Mouse (Mus musculus) neural tube, embryonic 14.5 days (tissue): Measurements from ENCODE around the gene Gm20388. TPM values are rescaled to one million over a fixed set of nuclear protein-coding genes. Genes with fewer than 3 reads are reported as not detected.

Source experiments
- ATAC-seq: fragments of 200-750 bp; cut with Nextera tagmentation; 2 replicates; pipeline ENCODE4 v1.8.0; 2017; ENCODE audit warnings: low read depth, mild to moderate bottlenecking, moderate TSS enrichment, moderate library complexity
- H3K27ac ChIP-seq: fragments of 300-500 bp; sonication (generic); 2 replicates; pipeline ENCODE4 v1.5.1; 2014; ENCODE audit warnings: low read depth, mild to moderate bottlenecking, control low read depth, low read length, moderate library complexity, mixed read lengths
- H3K27me3 ChIP-seq: fragments of 300-500 bp; sonication (generic); 2 replicates; pipeline ENCODE4 v1.6.1; 2014; ENCODE audit warnings: low read length; ENCODE audit not compliant: control insufficient read depth, insufficient read depth
- H3K36me3 ChIP-seq: fragments of 300-500 bp; sonication (generic); 2 replicates; pipeline ENCODE4 v1.6.1; 2014; ENCODE audit warnings: low read length, mixed read lengths; ENCODE audit not compliant: control insufficient read depth, insufficient read depth
- H3K4me1 ChIP-seq: fragments of 300-500 bp; sonication (generic); 2 replicates; pipeline ENCODE4 v1.6.1; 2014; ENCODE audit warnings: low read length; ENCODE audit not compliant: control insufficient read depth, insufficient read depth
- H3K4me2 ChIP-seq: fragments of 300-500 bp; sonication (generic); 2 replicates; pipeline ENCODE4 v1.6.1; 2014; ENCODE audit warnings: mild to moderate bottlenecking, low read depth, low read length, control low read depth
- H3K4me3 ChIP-seq: fragments of 300-500 bp; sonication (generic); 2 replicates; pipeline ENCODE4 v1.5.1; 2014; ENCODE audit warnings: low read depth, low read length, control low read depth, mixed read lengths
- H3K9ac ChIP-seq: fragments of 300-500 bp; sonication (generic); replicated peaks from 2 replicates; pipeline ENCODE4 v1.6.1; 2014; ENCODE audit warnings: low read depth, mild to moderate bottlenecking, control low read depth, low read length, mixed read lengths
- H3K9me3 ChIP-seq: fragments of 300-500 bp; sonication (generic); 2 replicates; pipeline ENCODE4 v1.6.1; 2016; ENCODE audit warnings: low read length; ENCODE audit not compliant: control insufficient read depth
- WGBS: fragments of 180-500 bp; shearing (Covaris S2); extraction: QIAGEN DNeasy Blood & Tissue Kit; methylation state at CpG from one replicate; pipeline ENCODE4 v1.1.7; 2014; 5-methylcytosine and 5-hydroxymethylcytosine counted together
- polyA plus RNA-seq: library from polyadenylated mRNA; unstranded; fragments of >200 nt; fragmentation: Nextera tagmentation; extraction: Ambion mirVana; gene quantifications from 2 replicates; pipeline ENCODE4 v1.2.1, GENCODE M21; 2014

Gene Gm20388
- polyA plus RNA-seq, 1 experiment from 2014 or later = 10.3 TPM

DNA sequence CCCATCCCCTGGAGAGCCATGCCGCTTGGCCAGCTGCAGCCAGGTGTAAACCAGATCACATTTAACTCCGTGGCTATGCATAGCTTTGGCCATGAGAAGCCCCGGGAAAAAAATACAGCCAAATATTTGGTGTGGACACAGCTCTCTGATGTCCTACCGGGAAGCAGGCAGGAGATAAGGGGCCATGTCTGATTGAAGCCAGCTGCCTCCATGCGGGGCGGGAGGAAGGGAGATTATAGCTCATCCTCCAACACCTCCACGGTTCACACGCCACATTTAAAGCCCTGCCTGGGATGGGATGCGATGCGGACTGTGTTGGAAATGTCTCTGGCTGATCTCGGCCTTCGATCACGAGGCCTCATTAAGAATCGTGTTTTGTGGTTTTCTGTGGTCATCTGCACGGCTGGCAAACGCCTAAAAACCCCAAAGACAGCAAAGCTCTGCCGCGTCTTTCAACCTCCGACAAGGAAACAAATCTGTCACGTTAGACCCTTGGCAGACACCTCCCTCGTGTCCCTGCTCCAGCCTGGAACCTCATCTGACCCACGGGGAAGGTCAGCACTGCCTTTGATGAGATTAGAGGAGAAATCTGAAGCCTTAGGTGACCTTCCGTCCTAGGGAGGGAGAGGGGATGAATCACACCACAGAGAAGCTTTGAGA is 2165.7 kb downstream of the Gm20388 start:
- Histone ChIP-seq H3K4me3 (no peak overlapping the region), H3K27ac (no peak overlapping the region), H3K4me1 (no peaks in the 10 kb centered on the region), H3K4me2 (no peak overlapping the region), H3K36me3 (no peaks in the 10 kb centered on the region), H3K9me3 (no peaks in the 10 kb centered on the region), H3K27me3 (no peaks in the 10 kb centered on the region), H3K9ac (no peak overlapping the region)
- WGBS = 68% methylated on average over 23 of the region's 23 CpGs
- ATAC-seq = no peak

DNA sequence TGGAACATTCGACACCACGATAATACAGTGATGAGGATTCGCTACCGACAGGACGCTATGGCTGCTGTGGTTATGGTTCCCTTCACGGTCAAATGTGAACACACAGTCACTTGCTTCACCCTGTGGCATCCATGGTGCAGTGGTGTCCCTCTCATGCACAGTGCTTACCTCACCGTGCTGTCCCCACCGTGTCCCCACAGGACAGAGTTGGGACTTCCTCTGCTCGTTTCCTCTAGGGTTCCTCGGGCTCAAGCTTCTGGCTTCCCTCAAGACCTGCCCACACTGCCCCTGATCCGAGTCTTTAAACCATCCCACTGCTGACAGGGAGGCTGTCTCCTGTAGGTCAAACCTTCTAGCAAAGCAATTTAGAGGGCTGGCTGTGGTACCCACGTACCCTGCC is 2167.7 kb downstream of the Gm20388 start:
- Histone ChIP-seq H3K27me3 (no peaks in the 10 kb centered on the region), H3K4me3 (no peak overlapping the region), H3K36me3 (no peaks in the 10 kb centered on the region), H3K27ac (no peak overlapping the region), H3K4me1 (no peaks in the 10 kb centered on the region), H3K4me2 (no peak overlapping the region), H3K9ac (no peak overlapping the region), H3K9me3 (no peaks in the 10 kb centered on the region)
- WGBS = 88% methylated on average over 12 of the region's 12 CpGs
- no peak for ATAC-seq

DNA sequence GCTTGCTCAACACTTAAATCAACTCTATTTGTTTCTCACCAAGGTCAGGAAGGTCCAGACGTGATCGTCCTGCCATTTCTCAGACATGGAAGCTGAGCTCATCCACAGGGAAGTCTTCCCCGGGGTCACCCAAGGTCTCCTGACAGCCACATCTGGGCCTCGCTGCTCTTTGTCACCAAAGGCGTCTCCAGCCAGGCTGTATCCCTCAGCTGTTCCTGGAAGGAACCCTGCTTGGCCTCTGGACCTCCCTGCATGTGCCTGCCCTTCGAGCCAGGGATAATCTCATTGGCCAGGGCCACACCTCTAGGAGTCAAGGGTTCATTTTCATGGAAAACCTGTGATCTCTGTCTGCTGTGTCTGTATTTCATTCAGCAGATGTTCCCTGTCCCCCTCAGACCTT is 2168.5 kb downstream of the Gm20388 start:
- no peak overlapping the region for H3K9ac ChIP-seq
- H3K9me3 ChIP-seq = no peaks in the 10 kb centered on the region
- H3K4me1 ChIP-seq = no peaks in the 10 kb centered on the region
- no peaks in the 10 kb centered on the region for H3K36me3 ChIP-seq
- 64% methylated on average over 6 of the region's 6 CpGs for WGBS
- H3K27me3 ChIP-seq = no peaks in the 10 kb centered on the region
- no peak overlapping the region for H3K4me2 ChIP-seq
- H3K4me3 ChIP-seq = no peak overlapping the region
- no peak overlapping the region for H3K27ac ChIP-seq
- ATAC-seq = no peak

DNA sequence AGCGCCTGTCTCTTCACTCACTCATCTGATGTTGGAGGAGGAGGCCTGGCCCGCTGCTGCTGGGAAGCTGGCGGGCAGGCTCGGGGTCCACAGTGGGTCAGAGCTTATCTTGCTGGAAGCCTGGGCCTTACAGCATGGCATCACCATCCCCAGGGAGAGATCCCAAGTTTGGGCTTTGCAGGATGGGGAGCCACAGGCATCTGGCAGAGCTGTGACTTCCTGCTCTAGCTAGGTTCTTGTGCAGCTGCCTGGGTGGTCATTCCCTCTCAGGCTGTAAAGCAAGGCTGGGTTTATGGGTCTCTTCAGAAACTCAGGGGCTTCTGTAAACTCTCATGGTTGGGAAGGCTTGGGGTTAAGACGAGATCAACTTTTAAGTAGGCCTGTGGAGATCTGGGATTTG is 2169.7 kb downstream of the Gm20388 start:
- 19% methylated on average over 5 of the region's 5 CpGs for WGBS
- no peak overlapping the region for H3K9ac ChIP-seq
- H3K9me3 ChIP-seq = no peaks in the 10 kb centered on the region
- H3K4me1 ChIP-seq = no peaks in the 10 kb centered on the region
- H3K36me3 ChIP-seq = no peaks in the 10 kb centered on the region
- no peak for ATAC-seq
- no peaks in the 10 kb centered on the region for H3K27me3 ChIP-seq
- no peak overlapping the region for H3K4me2 ChIP-seq
- no peak overlapping the region for H3K27ac ChIP-seq
- no peak overlapping the region for H3K4me3 ChIP-seq

DNA sequence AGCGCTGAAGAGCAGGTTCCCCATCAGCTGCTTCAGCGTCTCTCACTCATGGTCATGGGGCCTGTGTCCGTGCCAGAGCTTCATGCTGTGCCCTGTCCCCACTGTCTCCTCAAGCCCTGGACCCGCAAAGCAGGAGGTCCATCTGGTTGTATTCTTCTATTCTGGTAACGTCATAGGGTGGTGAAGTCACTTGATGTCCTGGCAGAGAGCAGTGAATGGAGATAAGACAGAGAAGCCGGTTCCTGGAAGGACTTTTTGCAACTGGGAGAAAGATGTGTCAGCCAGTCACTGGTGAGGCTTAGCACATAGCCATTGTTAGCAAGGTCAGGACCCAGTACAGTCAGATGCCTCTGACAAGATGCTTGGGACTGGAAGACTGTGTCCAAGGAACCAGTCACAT is 2172.8 kb downstream of the Gm20388 start:
- no peak overlapping the region for H3K4me3 ChIP-seq
- H3K9ac ChIP-seq = no peak overlapping the region
- no peaks in the 10 kb centered on the region for H3K27me3 ChIP-seq
- H3K4me1 ChIP-seq = no peaks in the 10 kb centered on the region
- H3K4me2 ChIP-seq = no peak overlapping the region
- no peaks in the 10 kb centered on the region for H3K9me3 ChIP-seq
- no peak for ATAC-seq
- no peaks in the 10 kb centered on the region for H3K36me3 ChIP-seq
- 86% methylated on average over 6 of the region's 6 CpGs for WGBS
- H3K27ac ChIP-seq = no peak overlapping the region

DNA sequence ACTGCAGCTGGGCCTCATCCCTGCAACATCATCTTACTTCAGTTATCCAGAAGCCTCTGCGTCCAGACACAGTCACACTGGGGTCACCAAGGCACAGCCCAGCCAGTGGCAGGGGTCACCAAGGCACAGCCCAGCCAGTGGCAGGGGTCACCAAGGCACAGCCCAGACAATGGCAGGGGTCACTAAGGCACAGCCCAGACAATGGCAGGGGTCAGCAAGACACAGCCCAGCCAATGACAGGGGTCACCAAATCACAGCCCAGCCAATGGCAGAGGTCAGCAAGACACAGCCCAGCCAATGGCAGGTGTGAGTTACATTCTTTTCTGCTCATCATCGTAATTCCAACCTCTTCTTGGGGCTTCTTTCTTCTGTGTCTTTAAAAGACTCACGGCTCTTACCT is 2173.5 kb downstream of the Gm20388 start:
- H3K27me3 ChIP-seq = no peaks in the 10 kb centered on the region
- no peak overlapping the region for H3K4me3 ChIP-seq
- no peaks in the 10 kb centered on the region for H3K4me1 ChIP-seq
- H3K9me3 ChIP-seq = no peaks in the 10 kb centered on the region
- H3K36me3 ChIP-seq = no peaks in the 10 kb centered on the region
- no peak overlapping the region for H3K27ac ChIP-seq
- WGBS = 16% methylated on average over 3 of the region's 3 CpGs
- H3K9ac ChIP-seq = no peak overlapping the region
- H3K4me2 ChIP-seq = no peak overlapping the region
- no peak for ATAC-seq

DNA sequence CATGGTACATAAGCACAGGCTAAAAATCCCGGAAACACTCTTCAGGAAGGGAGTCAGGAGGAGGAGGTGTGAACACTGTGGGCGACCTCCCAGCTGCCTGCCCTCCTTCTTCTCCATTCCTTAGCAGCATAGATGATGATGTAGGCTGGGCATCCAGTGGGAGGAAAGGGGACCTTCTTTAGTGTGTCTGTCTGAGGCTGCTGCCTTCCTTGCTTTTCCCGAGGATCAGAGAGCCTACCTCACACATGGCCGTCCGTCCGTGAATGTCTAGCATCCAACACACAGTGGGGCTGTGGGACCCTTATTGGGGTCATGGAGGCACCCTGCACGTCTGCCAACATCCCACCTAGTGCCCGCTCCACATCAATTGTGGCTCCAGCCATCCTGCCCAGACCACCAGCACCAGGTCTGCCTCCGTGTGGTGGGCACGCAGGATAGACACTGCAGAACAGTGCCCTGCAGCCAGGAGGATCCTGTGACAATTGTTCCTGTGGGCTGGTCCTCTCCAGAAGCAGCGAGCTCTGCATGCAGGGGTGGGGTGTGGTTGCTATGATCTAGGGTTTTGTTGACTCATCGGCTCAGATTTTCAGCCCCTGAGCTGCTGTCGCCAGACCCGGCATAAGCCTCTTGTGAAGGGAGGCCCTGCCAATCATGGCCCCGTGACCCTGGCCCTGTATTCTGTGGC is 2174.2 kb downstream of the Gm20388 start:
- no peaks in the 10 kb centered on the region for H3K36me3 ChIP-seq
- no peak overlapping the region for H3K27ac ChIP-seq
- no peaks in the 10 kb centered on the region for H3K27me3 ChIP-seq
- H3K4me2 ChIP-seq = no peak overlapping the region
- no peak overlapping the region for H3K4me3 ChIP-seq
- no peaks in the 10 kb centered on the region for H3K4me1 ChIP-seq
- ATAC-seq = no peak
- 80% methylated on average over 15 of the region's 15 CpGs for WGBS
- H3K9me3 ChIP-seq = no peaks in the 10 kb centered on the region
- H3K9ac ChIP-seq = no peak overlapping the region

DNA sequence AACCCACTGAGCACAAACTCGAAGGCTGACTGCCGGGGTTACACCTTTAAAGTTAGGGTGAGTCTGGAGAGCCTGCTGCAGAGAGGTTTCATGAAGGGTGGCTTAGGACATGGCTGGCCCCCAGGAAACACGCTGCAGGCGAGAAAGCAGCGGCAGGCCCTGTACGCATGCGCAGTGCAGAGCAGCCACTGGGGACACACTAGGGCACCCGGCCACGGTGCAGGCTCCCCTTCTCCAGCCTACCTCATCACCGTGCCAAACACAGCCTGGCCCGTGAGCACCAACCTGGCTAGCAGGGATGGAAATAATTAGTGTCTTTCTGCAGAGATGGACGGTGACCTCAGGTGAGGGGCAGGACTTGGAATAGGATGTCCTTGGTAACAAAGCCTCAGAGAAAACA is 2175.4 kb downstream of the Gm20388 start:
- no peaks in the 10 kb centered on the region for H3K9me3 ChIP-seq
- H3K36me3 ChIP-seq = no peaks in the 10 kb centered on the region
- H3K27me3 ChIP-seq = no peaks in the 10 kb centered on the region
- H3K27ac ChIP-seq = no peak overlapping the region
- 79% methylated on average over 12 of the region's 12 CpGs for WGBS
- H3K4me1 ChIP-seq = no peaks in the 10 kb centered on the region
- no peak overlapping the region for H3K4me3 ChIP-seq
- no peak overlapping the region for H3K4me2 ChIP-seq
- no peak for ATAC-seq
- no peak overlapping the region for H3K9ac ChIP-seq

DNA sequence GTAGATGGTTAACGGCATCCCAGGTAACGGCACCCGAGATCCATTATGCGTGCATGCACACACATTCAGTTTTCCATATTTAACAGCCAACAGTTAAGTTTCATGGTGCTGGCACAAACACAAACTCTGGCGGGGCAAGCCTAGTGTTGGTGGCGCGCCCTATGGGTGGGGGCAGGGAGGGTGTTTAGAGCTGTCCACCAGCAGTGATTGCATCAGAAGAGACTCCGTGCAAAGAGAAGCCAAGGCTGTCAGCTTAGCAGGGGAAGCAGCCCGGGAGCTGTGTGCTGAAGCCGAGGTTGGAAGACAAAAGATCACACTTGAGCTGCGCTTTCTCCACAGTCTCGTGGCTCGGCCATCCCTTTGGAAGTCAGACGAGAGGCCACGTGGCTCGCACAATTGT is 2178.0 kb downstream of the Gm20388 start:
- no peaks in the 10 kb centered on the region for H3K4me1 ChIP-seq
- H3K27me3 ChIP-seq = no peaks in the 10 kb centered on the region
- H3K9ac ChIP-seq = no peak overlapping the region
- H3K9me3 ChIP-seq = no peaks in the 10 kb centered on the region
- no peak overlapping the region for H3K4me2 ChIP-seq
- no peaks in the 10 kb centered on the region for H3K36me3 ChIP-seq
- no peak for ATAC-seq
- H3K27ac ChIP-seq = no peak overlapping the region
- 89% methylated on average over 16 of the region's 16 CpGs for WGBS
- H3K4me3 ChIP-seq = no peak overlapping the region
